Mouse (Mus musculus) bone marrow macrophage, adult 2 months (primary cell): Measurements from ENCODE around the gene Lmo7.

Experiments used
- CTCF ChIP-seq: IDR thresholded peaks from 2 replicates; pipeline ENCODE4 v1.5.1; 2012; ENCODE audit warnings: low read depth, mild to moderate bottlenecking, low read length, moderate library complexity
- POLR2A ChIP-seq: IDR thresholded peaks from 2 replicates; pipeline ENCODE4 v1.6.1; 2012; ENCODE audit warnings: mild to moderate bottlenecking, low read depth, low read length, borderline replicate concordance

DNA sequence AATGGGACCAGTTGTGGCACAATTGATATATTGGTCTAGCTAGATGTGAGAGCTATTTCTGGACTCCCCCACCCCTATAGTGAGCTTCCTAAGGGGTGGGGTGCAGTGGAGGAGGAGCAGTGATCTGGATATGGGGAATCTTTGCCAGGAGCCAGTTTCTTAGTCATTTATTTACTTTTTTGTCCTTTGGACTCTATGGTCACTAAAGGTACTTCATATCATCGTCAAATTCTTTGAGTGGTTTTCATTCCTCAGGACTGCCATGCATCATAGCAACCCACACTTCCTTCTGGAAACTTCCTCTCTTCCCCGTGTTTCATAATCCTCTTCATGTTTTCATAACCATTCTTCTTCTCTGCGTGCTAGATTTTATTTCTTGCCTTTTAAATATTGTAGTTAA, 104.4 kb downstream of the Lmo7 start:
- TF ChIP-seq CTCF = no peak
- TF ChIP-seq POLR2A = no peak
